Mouse (Mus musculus) limb, embryonic 11.5 days (tissue): ENCODE results near the gene Rp2. TPM values are rescaled to one million over a fixed set of nuclear protein-coding genes. Genes with fewer than 3 reads are reported as not detected.
"Not testable (repeated sequence)": the region's sequence is repeated elsewhere in the genome, so short reads cannot be mapped to it uniquely, and the experiment has no call there.

Source experiments
- ATAC-seq: fragments of 200-750 bp; cut with Nextera tagmentation; 2 replicates; pipeline ENCODE4 v1.8.0; 2017; ENCODE audit warnings: low read depth; ENCODE audit not compliant: insufficient number of reproducible peaks, low FRiP score, low TSS enrichment
- DNase-seq: peaks from one replicate; pipeline ENCODE4 v3.0.0-alpha.2; 2015; ENCODE audit warnings: low spot score
- H3K27ac ChIP-seq: fragments of 300-500 bp; sonication (generic); replicated peaks from 2 replicates; pipeline ENCODE4 v1.5.1; 2014; ENCODE audit warnings: low read depth, mild to moderate bottlenecking, low read length
- H3K27me3 ChIP-seq: fragments of 300-500 bp; sonication (generic); 2 replicates; pipeline ENCODE4 v1.6.1; 2014; ENCODE audit warnings: mild to moderate bottlenecking, low read length, mixed read lengths; ENCODE audit not compliant: control insufficient read depth, insufficient read depth
- H3K36me3 ChIP-seq: fragments of 300-500 bp; sonication (generic); 2 replicates; pipeline ENCODE4 v1.6.1; 2014; ENCODE audit warnings: mild to moderate bottlenecking, low read length, moderate library complexity, mixed read lengths; ENCODE audit not compliant: control insufficient read depth, insufficient read depth
- H3K4me1 ChIP-seq: fragments of 300-500 bp; sonication (generic); 2 replicates; pipeline ENCODE4 v1.6.1; 2014; ENCODE audit warnings: low read length, mixed read lengths; ENCODE audit not compliant: control insufficient read depth, insufficient read depth
- H3K4me2 ChIP-seq: fragments of 300-500 bp; sonication (generic); 2 replicates; pipeline ENCODE4 v1.6.1; 2014; ENCODE audit warnings: low read depth, mild to moderate bottlenecking, moderate library complexity; ENCODE audit not compliant: severe bottlenecking
- H3K4me3 ChIP-seq: fragments of 300-500 bp; sonication (generic); 2 replicates; pipeline ENCODE4 v1.5.1; 2014; ENCODE audit warnings: low read depth, low read length
- H3K9ac ChIP-seq: fragments of 300-500 bp; sonication (generic); 2 replicates; pipeline ENCODE4 v1.6.1; 2014; ENCODE audit warnings: mild to moderate bottlenecking, low read length
- H3K9me3 ChIP-seq: fragments of 300-500 bp; sonication (generic); 2 replicates; pipeline ENCODE4 v1.6.1; 2016; ENCODE audit warnings: low read length; ENCODE audit not compliant: control insufficient read depth
- WGBS: fragments of 180-500 bp; shearing (Covaris S2); extraction: QIAGEN DNeasy Blood & Tissue Kit; methylation state at CpG from one replicate; pipeline ENCODE4 v1.1.7; 2014; 5-methylcytosine and 5-hydroxymethylcytosine counted together
- polyA plus RNA-seq: library from polyadenylated mRNA; unstranded; fragments of >200 nt; fragmentation: Nextera tagmentation; extraction: Ambion mirVana; gene quantifications from 2 replicates; pipeline ENCODE4 v1.2.1, GENCODE M21; 2014

Gene Rp2
- polyA plus RNA-seq: 19.4 and 21.6 TPM in 2 replicates

DNA sequence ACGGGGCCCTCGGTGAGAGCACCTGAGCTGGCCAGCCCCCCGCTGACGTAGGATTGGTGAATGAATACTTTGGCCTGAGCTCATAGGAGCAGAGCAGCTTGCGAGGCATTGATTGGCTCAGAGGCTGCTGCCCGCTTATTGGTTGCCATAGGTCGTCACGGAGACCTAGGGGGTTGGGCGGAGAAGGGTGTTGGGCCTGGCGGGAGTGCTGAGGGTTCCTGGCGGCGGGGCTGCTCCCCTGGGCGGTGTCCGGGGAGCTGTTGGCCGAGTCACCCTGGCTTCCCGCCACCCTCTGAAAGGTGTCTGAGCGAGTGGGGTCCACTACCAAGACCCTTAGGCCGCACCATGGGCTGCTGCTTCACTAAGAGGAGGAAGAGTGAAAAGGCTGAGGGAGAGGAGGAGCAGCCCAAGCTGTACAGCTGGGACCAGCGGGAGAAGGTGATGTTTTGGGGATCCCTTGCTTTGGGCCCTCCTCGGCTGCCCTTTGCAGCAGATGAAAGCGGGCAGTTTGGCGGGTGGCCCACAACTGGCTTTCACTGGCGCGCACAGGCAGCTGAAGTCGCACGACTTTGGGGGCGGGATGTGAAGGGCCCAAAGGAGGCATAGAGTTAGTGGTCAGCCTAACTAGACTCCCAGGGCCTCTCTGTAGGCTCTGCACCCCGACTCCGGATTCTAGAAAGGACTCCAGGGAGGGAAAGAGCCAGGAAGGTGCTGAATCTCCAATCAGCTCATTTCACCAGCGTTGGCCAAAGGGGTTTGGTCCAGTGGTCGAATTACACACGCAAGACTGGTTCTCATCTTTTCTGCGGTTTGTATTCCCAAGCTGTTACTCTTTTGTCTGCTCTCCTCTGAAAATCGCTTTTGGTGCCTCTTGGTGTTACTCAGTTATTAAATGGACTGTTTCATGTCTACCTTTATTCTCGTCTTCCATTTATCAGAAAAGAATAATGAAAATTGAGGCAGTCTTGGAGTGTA is at the start of gene Rp2:
Gene Rp2, plus strand, starts transcription at position 91 of the 975 bp plus-strand sequence.
- H3K4me3 ChIP-seq: peak within 1 kb of the TSS; percentile 58
- peak within 1 kb of the TSS; percentile 45 for H3K4me2 ChIP-seq
- peak; percentile 79 for DNase-seq
- WGBS: 10% methylated on average over 29 of the region's 35 CpGs
- H3K36me3 ChIP-seq: no peaks in the 10 kb centered on the region
- H3K9me3 ChIP-seq: no peaks in the 10 kb centered on the region
- peak; percentile 99 for ATAC-seq
- peak within 1 kb of the TSS; percentile 74 for H3K9ac ChIP-seq
- no peaks in the 10 kb centered on the region for H3K27me3 ChIP-seq
- H3K27ac ChIP-seq: peak within 1 kb of the TSS; percentile 30
- no peaks in the 10 kb centered on the region for H3K4me1 ChIP-seq

DNA sequence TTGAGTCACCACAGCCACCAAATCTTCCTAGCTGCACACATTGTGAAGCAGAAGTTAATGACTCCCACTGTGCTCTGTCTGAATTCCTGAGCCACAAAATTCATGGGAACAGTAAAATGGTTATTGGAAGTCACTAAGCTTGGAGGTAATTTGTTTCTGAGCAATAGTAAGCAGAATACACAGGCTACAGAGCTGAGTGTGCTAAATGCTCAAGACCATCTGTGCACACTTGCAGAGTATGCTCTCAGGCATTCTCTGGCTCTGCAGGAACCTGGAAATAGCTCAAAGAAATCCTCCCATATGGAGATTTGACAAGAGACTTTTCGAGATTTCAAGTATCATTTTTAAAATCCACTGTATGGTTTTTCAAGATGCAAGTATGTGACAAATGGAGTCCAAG is 31.5 kb upstream of the Rp2 start:
- Histone ChIP-seq H3K4me3 (no peak overlapping the region), H3K9ac (no peak overlapping the region), H3K9me3 (no peaks in the 10 kb centered on the region), H3K36me3 (no peaks in the 10 kb centered on the region), H3K27me3 (no peaks in the 10 kb centered on the region), H3K4me1 (no peaks in the 10 kb centered on the region), H3K27ac (no peak overlapping the region), H3K4me2 (no peak overlapping the region)
- ATAC-seq (no peak), DNase-seq (no peak)
- 84% methylated on average over 1 of the region's 1 CpGs for WGBS

DNA sequence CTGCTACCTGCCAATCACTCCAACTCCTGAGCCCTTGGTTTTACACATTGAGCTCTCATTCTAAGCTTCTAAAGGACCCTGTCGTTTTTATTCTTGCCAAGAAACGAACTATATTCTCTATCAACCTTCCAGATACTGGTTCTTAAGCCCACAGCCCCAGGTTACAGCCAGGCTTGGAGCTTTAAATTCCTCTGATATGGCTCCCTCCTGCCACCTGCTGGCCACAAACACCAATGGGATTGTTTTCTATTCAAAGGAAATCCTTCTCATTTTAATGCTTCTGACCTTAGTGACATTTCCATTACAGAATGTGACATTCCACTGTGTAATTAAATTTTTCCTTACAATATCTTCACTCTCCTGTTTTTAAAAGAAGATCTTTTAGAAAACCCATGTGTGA is 28.6 kb upstream of the Rp2 start:
- Histone ChIP-seq H3K4me2 (no peak overlapping the region), H3K27me3 (no peaks in the 10 kb centered on the region), H3K9me3 (no peaks in the 10 kb centered on the region), H3K36me3 (no peaks in the 10 kb centered on the region), H3K27ac (no peak overlapping the region), H3K4me3 (no peak overlapping the region), H3K9ac (no peak overlapping the region), H3K4me1 (no peaks in the 10 kb centered on the region)
- ATAC-seq: no peak
- WGBS: 22% methylated on average over 2 of the region's 2 CpGs
- DNase-seq: peak; percentile 56

DNA sequence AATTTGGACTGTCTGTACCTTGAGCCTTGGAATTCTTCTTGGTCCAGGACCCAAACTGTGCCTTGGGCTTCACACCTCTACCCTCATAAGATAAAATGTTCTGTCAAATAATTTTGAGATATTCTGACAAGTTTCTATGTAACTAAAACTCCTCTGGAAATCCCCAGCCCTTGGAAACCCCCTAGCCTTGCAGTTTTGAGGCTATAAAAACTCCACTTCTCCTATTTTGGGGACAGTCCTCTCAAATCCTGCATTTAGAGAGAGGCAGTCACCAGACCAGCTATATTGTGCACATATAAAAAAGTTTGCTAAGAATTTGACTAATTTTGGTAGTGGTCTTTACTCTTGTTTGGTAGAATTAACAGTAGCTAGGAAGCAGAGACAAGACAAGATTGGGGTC is 19.3 kb upstream of the Rp2 start:
- Histone ChIP-seq H3K27ac (no peak overlapping the region), H3K9me3 (no peaks in the 10 kb centered on the region), H3K4me2 (no peak overlapping the region), H3K27me3 (no peaks in the 10 kb centered on the region), H3K36me3 (no peaks in the 10 kb centered on the region), H3K4me1 (no peaks in the 10 kb centered on the region), H3K4me3 (no peak overlapping the region), H3K9ac (no peak overlapping the region)
- no peak for ATAC-seq
- no peak for DNase-seq

DNA sequence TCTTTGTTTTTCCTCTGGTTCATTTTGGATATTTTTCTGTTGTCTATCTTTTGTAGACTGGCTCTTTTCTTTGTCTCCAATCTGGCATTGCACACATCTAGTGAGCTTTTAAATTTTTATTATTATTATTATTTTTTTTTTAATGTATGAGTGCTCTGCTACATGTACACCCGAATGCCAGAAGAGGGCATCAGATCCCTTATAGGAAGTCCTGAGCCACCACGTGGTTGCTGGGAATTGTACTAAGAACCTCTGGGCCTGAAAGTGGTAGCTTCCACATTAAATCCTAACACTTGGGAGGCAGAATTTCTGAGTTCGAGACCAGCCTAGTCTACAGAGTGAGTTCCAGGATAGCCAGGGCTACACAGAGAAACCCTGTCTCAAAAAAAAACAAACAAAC is 17.9 kb upstream of the Rp2 start:
- Histone ChIP-seq H3K4me3 (no peak overlapping the region), H3K27ac (no peak overlapping the region), H3K9me3 (no peaks in the 10 kb centered on the region), H3K36me3 (no peaks in the 10 kb centered on the region), H3K4me1 (no peaks in the 10 kb centered on the region), H3K4me2 (no peak overlapping the region), H3K9ac (no peak overlapping the region), H3K27me3 (no peaks in the 10 kb centered on the region)
- ATAC-seq (no peak), DNase-seq (no peak)
- WGBS: 61% methylated on average over 3 of the region's 3 CpGs

DNA sequence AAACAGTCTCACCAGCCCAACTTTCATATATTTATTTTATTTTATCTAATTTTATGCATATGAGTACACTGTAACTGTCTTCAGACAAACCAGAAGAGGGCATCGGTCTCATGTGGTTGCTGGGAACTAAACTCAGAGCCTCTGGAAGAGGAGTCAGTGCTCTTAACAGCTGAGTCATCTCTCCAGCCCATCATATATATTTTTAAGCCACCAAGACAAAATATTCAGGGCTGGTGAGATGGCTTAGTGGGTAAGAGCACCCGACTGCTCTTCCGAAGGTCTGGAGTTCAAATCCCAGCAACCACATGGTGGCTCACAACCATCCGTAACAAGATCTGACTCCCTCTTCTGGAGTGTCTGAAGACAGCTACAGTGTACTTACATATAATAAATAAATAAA is 14.0 kb upstream of the Rp2 start:
- not testable (repeated sequence) for ATAC-seq, H3K4me1 ChIP-seq, DNase-seq, H3K36me3 ChIP-seq, H3K4me3 ChIP-seq, H3K27ac ChIP-seq, H3K27me3 ChIP-seq, H3K9me3 ChIP-seq, H3K9ac ChIP-seq, H3K4me2 ChIP-seq
- whole genome bisulfite sequencing: 97% methylated on average over 3 of the region's 4 CpGs

DNA sequence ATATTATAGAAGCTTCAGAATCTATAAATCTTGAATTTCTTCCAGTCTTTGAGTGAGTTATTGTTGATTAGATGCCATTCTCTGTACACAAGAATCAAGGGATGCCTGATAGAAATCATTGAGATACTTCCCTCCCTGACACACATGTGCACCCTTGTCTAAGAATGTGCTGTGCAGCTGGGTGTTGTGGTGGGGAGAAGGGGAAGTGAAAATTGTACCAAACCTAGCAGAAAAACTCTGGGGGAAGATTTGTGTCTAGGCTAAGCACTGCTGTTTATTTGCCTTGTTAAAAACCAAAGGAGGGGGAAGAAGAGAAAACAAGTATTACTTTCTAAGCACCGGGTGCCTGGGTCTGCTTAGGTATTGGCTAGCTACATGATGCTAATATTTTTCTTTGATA is 9.0 kb upstream of the Rp2 start:
- no peaks in the 10 kb centered on the region for H3K27me3 ChIP-seq
- 100% methylated on average over 1 of the region's 1 CpGs for WGBS
- no peaks in the 10 kb centered on the region for H3K9me3 ChIP-seq
- no peak overlapping the region for H3K27ac ChIP-seq
- no peak for ATAC-seq
- H3K9ac ChIP-seq: no peak overlapping the region
- H3K4me3 ChIP-seq: no peak overlapping the region
- no peak overlapping the region for H3K4me2 ChIP-seq
- H3K4me1 ChIP-seq: no peaks in the 10 kb centered on the region
- H3K36me3 ChIP-seq: no peaks in the 10 kb centered on the region
- DNase-seq: no peak

DNA sequence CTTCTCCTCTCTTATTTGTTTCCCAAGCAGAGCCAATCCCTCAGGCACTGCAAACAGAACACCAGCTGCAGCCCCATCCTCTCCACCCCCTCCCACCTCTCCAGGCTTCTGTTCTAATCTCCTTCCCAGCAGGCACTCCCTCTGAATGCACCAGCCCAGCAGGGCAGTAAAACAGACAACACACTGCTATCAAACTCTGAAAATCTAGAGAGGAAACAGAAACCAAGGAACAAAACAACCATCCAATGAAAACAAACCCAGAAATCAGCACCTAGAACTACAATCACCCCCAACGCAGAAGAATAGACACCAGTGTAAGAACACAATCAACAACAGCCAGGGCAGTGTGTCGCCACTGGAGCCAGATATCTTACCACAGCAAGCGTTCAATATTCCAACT is 8.0 kb upstream of the Rp2 start:
- no peak for ATAC-seq
- no peak for DNase-seq
- 46% methylated on average over 3 of the region's 3 CpGs for WGBS

More for the DNA sequence above, 8.0 kb upstream of the Rp2 start:
- H3K27ac ChIP-seq: no peak overlapping the region
- H3K4me3 ChIP-seq: no peak overlapping the region
- H3K36me3 ChIP-seq: no peaks in the 10 kb centered on the region
- no peak overlapping the region for H3K9ac ChIP-seq
- no peak overlapping the region for H3K4me2 ChIP-seq
- H3K27me3 ChIP-seq: no peaks in the 10 kb centered on the region
- H3K9me3 ChIP-seq: no peaks in the 10 kb centered on the region
- no peaks in the 10 kb centered on the region for H3K4me1 ChIP-seq
